Mouse (Mus musculus): ENCODE results near the gene Tcp11l2.

The Tcp11l2 gene

DNA sequence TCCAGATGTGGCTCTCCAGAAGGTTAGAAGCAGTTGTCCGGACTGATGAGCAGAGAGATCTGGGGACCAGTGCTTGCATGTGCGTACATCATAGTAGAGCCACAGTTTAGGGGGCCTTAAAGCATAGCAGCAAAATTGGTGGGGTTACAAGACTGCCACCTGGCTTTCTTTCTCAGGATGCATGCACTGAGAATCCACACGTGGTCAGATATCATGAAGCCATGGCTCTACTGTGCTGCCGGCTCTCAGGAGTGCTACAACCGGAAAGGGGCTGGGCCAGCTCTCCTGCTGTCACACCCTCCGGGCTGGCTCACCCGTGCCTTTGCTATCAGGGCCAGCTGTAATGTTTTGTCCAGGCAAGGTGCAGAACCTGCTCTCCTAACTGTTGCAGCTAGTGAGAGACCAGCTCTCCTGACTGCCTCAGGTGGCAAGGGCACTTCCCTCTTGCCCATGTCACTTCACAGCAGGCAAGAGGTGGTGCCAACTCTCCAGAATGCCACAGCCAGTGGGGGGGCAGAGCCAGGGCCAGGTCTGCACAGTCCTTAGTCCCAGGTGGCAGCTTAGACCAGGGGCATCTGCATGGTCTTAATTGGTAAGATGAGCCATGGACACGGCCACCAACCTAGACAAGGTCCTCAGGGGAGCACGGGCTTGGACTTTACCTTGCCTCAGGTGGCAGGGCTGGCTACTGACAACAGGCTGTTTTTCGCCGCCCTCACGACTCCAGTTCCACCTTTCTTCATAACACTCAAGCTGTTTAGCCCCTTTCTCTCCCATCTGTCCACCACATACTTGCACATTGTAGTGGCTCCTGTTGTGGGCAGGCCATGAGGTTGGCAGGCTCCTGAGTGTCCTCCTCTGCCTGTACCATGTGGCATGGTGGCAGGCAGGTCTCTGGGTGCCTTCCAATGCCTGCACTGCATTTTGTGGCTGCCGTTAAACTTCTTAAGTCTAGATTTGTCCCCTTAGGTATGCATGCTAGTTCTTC is 13.6 kb upstream of the Tcp11l2 start:
- Histone ChIP-seq H3K9me3 (ENCODE audit: low read length) (peaks cover 10% of the 10 kb centered on the region), H3K27me3 (ENCODE audit: insufficient read depth, low read length) (peaks cover 10% of the 10 kb centered on the region), H3K4me3 (replicated peaks; ENCODE audit: low read length) (peak overlapping the region; percentile 32), H3K4me1 (replicated peaks; ENCODE audit: low read depth, low read length) (peaks cover 37% of the 10 kb centered on the region), H3K36me3 (ENCODE audit: insufficient read depth, low read length) (no peaks in the 10 kb centered on the region)
- TF ChIP-seq NANOG (IDR thresholded peaks at IDR 0.05; ENCODE audit: borderline replicate concordance, low read length) (no peak), POU5F1 (IDR thresholded peaks at IDR 0.05; ENCODE audit: borderline replicate concordance, low read length) (no peak), CTCF (conservative IDR thresholded peaks at IDR 0.05; ENCODE audit: low read length) (no peak)

DNA sequence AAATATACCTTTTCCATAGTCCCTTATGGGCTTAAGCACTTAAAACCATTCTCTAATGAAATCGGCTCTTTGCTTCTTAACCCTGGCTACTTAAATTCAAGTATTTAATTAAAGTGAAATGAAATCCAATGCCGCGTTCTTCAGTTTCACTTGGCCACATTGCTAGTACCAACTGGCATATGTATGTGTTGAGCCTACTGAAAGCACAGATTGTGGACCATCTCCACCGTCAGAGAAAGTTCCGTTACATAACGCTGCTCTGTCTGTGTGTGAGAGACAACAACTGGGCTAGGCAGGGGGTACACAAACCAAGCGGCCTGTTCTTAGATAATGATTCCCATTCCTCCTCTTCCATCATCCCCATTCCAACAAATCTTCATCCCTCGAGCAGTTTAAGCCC is 12.0 kb upstream of the Tcp11l2 start:
- H3K27me3 ChIP-seq (ENCODE audit: insufficient read depth, low read length), result peaks cover 10% of the 10 kb centered on the region
- H3K4me1 ChIP-seq (replicated peaks; ENCODE audit: low read depth, low read length), result peaks cover 37% of the 10 kb centered on the region
- H3K36me3 ChIP-seq (ENCODE audit: insufficient read depth, low read length), result no peaks in the 10 kb centered on the region
- H3K4me3 ChIP-seq (replicated peaks; ENCODE audit: low read length), result no peak overlapping the region
- no peaks in the 10 kb centered on the region for H3K9me3 ChIP-seq (ENCODE audit: low read length)
- TF ChIP-seq CTCF (conservative IDR thresholded peaks at IDR 0.05; ENCODE audit: low read length) (no peak), POU5F1 (IDR thresholded peaks at IDR 0.05; ENCODE audit: borderline replicate concordance, low read length) (no peak), NANOG (IDR thresholded peaks at IDR 0.05; ENCODE audit: borderline replicate concordance, low read length) (no peak)

DNA sequence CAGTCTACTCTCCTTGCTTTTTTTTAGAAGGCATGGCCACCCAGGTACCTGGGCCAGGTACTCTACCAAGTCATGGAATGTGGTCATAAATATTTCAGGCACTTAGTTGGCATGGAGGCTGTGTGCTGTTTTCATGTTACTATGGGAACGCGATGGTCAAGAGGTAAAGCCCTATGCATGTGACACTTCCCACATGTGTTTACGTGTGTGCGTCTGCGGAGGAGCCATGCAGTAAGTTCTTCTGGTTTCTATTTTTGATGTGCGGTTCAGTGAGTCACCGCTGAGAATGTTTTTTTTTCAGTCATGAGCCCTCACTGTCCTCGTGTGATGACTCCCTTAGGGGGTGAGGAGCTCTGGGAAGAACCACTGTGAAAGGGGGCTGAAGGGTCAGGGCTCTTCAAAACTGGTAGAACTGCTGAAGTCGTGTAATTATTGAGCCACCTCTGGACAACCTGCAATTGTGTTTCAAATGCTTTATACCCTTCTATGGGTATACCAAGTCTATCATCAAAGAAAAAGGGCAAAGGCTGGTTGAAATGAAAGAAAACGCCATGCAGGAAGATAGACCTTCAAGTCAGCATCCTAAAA is 5.3 kb upstream of the Tcp11l2 start:
- H3K9me3 ChIP-seq (ENCODE audit: low read length), result peaks cover 7% of the 10 kb centered on the region
- TF ChIP-seq NANOG (IDR thresholded peaks at IDR 0.05; ENCODE audit: borderline replicate concordance, low read length) (no peak), POU5F1 (IDR thresholded peaks at IDR 0.05; ENCODE audit: borderline replicate concordance, low read length) (no peak), CTCF (conservative IDR thresholded peaks at IDR 0.05; ENCODE audit: low read length) (no peak)
- no peaks in the 10 kb centered on the region for H3K27me3 ChIP-seq (ENCODE audit: insufficient read depth, low read length)
- peaks cover 13% of the 10 kb centered on the region for H3K4me1 ChIP-seq (replicated peaks; ENCODE audit: low read depth, low read length)
- H3K4me3 ChIP-seq (replicated peaks; ENCODE audit: low read length), result no peak overlapping the region
- no peaks in the 10 kb centered on the region for H3K36me3 ChIP-seq (ENCODE audit: insufficient read depth, low read length)

DNA sequence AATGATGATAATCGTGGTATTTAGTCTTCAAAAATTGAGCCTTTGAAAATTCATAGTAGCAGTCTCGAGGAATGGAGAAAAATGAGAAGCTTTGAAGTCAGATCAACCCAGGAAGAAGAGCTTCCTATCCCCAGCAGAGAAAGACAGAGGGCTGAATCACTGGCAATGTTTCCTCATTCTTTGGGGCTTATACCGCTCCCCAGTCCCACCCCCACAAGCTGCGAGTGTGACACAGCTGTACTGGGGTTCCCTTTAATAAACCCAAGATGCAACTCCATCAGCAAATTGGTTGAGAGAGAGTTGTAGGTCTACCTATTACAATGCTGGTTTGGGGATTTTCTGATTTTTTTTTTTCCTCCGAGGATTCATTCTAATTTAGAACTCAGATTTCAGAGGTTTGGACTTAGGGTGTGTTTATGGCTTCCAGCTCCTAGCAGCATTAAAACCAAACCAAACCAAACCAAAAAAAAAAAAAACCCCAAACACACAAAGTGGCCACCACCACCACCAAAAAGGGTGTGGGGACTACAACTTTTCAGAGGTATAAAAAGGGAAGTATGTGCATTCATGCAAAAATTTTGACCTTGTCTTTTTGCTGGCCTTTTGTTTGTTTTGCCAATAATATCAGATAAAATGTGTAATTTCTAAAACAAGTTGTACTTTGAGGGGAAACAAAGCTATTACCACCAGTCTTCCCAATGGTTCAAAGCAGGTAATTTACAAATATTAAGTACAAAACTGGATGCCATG is 2.6 kb upstream of the Tcp11l2 start:
- TF ChIP-seq POU5F1 (IDR thresholded peaks at IDR 0.05; ENCODE audit: borderline replicate concordance, low read length) (no peak), NANOG (IDR thresholded peaks at IDR 0.05; ENCODE audit: borderline replicate concordance, low read length) (no peak), CTCF (conservative IDR thresholded peaks at IDR 0.05; ENCODE audit: low read length) (no peak)
- Histone ChIP-seq H3K9me3 (ENCODE audit: low read length) (peaks cover 7% of the 10 kb centered on the region), H3K27me3 (ENCODE audit: insufficient read depth, low read length) (peaks cover 14% of the 10 kb centered on the region; the same call in 1 of the 2 replicates), H3K36me3 (ENCODE audit: insufficient read depth, low read length) (no peaks in the 10 kb centered on the region), H3K4me3 (replicated peaks; ENCODE audit: low read length) (no peak overlapping the region), H3K4me1 (replicated peaks; ENCODE audit: low read depth, low read length) (peaks cover 25% of the 10 kb centered on the region)

DNA sequence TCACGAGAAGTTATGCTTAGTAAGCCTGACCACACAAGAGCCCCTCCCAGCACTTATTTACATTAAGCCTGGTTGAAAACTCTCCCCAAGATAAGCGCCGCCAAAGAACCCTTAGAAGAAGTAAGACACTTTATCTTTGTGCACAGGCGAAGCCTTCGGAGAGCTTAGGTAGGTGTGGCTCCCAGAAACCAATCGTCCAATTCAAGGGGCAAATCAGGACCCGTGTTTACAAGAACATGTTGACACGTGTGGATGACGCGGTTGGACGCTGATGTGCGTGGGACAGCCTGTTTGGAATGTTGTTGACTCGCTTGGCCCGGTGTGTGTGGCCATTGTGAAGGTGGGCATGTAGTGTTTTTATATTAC is 414 bp upstream of the Tcp11l2 start:
- Histone ChIP-seq H3K27me3 (ENCODE audit: insufficient read depth, low read length) (peaks cover 15% of the 10 kb centered on the region; the same call in 1 of the 2 replicates), H3K9me3 (ENCODE audit: low read length) (peaks cover 7% of the 10 kb centered on the region), H3K4me3 (replicated peaks; ENCODE audit: low read length) (peak overlapping the region; percentile 99), H3K4me1 (replicated peaks; ENCODE audit: low read depth, low read length) (peaks cover 25% of the 10 kb centered on the region), H3K36me3 (ENCODE audit: insufficient read depth, low read length) (no peaks in the 10 kb centered on the region)
- TF ChIP-seq NANOG (IDR thresholded peaks at IDR 0.05; ENCODE audit: borderline replicate concordance, low read length) (no peak), POU5F1 (IDR thresholded peaks at IDR 0.05; ENCODE audit: borderline replicate concordance, low read length) (no peak), CTCF (conservative IDR thresholded peaks at IDR 0.05; ENCODE audit: low read length) (no peak)

DNA sequence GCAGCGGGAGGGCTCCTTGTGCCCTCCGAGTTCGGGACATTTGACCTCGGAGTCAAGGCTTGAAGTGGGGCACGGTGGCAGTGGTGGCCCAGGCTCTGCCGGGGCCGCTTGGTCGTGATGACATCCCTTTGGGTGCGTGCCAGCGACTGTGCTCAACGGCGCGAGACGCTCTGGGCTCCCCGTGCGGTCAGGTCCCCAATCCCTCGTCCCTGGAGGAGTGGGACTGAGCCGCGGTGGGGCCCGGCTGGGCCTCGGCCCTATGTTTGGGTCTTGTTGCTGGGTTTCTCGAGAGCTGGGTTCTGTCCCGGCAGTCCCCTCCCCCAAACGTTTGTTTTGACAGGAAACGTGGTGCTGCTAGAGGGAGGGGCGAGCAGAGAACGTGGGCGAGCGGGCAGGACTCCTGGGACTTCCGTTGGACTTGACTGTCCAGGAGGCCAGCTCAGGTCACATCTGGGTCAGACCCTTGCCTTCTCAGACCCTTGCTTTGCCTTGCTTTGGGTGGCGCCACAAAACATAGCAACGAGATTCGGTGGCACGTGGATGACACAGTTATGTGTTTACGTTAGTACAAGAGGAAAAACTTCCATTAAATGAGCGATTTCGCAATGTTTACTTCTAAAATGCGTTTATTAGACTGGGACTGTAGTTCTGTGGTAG is 773 bp downstream of the Tcp11l2 start:
- Histone ChIP-seq H3K4me1 (replicated peaks; ENCODE audit: low read depth, low read length) (peaks cover 25% of the 10 kb centered on the region), H3K9me3 (ENCODE audit: low read length) (peaks cover 2% of the 10 kb centered on the region), H3K4me3 (replicated peaks; ENCODE audit: low read length) (peak overlapping the region; percentile 99), H3K27me3 (ENCODE audit: insufficient read depth, low read length) (peaks cover 15% of the 10 kb centered on the region; the same call in 1 of the 2 replicates), H3K36me3 (ENCODE audit: insufficient read depth, low read length) (no peaks in the 10 kb centered on the region)
- TF ChIP-seq CTCF (conservative IDR thresholded peaks at IDR 0.05; ENCODE audit: low read length), result no peak
- no peak for TF ChIP-seq POU5F1 (IDR thresholded peaks at IDR 0.05; ENCODE audit: borderline replicate concordance, low read length)
- no peak for TF ChIP-seq NANOG (IDR thresholded peaks at IDR 0.05; ENCODE audit: borderline replicate concordance, low read length)

DNA sequence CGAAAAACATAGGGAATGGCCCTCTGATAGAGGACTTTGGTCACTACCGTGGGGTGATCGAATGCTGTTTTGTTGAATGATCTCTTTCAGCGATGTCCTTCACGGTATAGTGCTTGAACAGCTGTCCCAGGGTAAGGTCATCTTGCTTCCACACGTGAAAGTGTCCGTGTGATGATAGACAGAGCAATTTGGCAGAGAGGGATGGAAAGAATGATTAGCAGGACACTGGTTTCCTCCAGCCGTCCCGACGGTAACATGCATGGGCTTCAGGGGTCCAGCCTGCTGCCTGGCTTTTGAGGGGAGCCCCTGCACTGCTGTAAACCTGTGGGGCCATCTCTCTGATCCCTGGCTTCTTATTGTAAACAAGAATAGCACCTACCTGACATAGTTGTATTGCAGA is 2.3 kb downstream of the Tcp11l2 start:
- Histone ChIP-seq H3K9me3 (ENCODE audit: low read length) (no peaks in the 10 kb centered on the region), H3K4me3 (replicated peaks; ENCODE audit: low read length) (no peak overlapping the region), H3K27me3 (ENCODE audit: insufficient read depth, low read length) (peaks cover 15% of the 10 kb centered on the region; the same call in 1 of the 2 replicates), H3K4me1 (replicated peaks; ENCODE audit: low read depth, low read length) (peaks cover 25% of the 10 kb centered on the region), H3K36me3 (ENCODE audit: insufficient read depth, low read length) (no peaks in the 10 kb centered on the region)
- TF ChIP-seq POU5F1 (IDR thresholded peaks at IDR 0.05; ENCODE audit: borderline replicate concordance, low read length) (no peak), CTCF (conservative IDR thresholded peaks at IDR 0.05; ENCODE audit: low read length) (no peak), NANOG (IDR thresholded peaks at IDR 0.05; ENCODE audit: borderline replicate concordance, low read length) (no peak)

All from E14TG2a.4 (cell line).